Mouse (Mus musculus): Measurements from ENCODE around the gene Mplkip. TPM values are rescaled to one million over a fixed set of nuclear protein-coding genes. Genes with fewer than 3 reads are reported as not detected.

Mplkip gene
- total RNA-seq, 4 experiments from 2014 or later: 3.0 to 6.4 (median 5.2) TPM

Small RNA genes lying within 50 kb of the gene (microRNA-seq; reads per million reads assigned to microRNA genes)
- gene Mir466i: not detected

Other genes with a start within 250 kb of the Mplkip start
- gene Sugct, start 361 bp downstream of the Mplkip start, total RNA-seq (2022): 1 to 10 TPM in 2 of 4 experiments, under 1 TPM in 2; 0.29 to 1.3 (median 0.94) TPM
- 10 to 100 TPM; 15.0 to 20.6 (median 18.3) TPM for gene Cdk13, start 109.9 kb downstream of the Mplkip start, total RNA-seq (2022)
- 10 to 100 TPM; 18.9 to 24.1 (median 23.6) TPM for gene Rala, start 249.0 kb downstream of the Mplkip start, total RNA-seq (2022)

Measured in gastrocnemius, adult 8-10 months (tissue).